Mouse (Mus musculus): ENCODE results near the gene Tenm3.

The Tenm3 gene

DNA sequence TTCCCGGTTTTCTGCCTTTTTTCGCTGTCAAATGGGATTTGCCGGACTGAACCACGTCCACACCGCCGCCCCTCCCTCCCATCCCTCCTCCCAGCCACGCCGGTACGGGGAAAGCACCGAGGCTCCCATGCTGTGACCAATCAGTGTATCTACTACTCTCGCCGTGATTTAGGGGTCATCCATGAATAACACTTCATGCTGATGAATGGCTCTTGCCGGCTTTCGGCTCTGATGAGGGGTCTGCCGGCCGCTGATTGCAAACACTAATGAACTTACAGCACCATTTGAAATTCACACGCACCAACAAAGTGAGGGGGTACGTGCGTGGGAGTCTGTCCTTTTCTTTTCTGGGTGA is at the start of gene Tenm3:
TSS of gene Tenm3 (minus strand) at position 21 of the 355 bp plus-strand sequence.
- no peak for ATAC-seq (ENCODE audit: insufficient number of reproducible peaks, low FRiP score, low TSS enrichment)

DNA sequence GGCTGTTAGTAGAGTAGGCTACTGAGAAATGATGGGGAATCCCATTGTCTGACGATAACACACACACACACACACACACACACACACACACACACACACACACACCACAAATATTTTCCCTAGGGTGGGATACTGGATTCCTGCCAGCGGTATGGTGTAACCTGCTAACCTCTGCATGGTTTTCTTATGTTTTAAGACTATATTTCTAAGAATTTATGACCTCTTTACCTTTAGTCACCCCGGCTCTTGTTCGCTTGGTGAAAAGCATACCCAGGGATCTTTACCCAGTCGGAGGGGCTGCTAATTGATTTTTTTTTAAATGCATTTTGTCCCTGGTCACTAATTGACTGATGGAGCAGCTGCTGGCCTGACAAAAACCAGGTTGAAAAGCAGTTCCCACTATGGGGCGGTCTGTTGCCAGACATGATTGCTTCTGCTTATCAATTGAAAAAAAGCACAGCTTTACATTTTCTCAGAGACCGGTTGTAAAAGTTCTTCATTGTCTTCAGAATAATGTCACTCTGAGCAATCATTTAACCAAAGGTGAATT is 46.5 kb upstream of the Tenm3 start:
- no peak for ATAC-seq (ENCODE audit: insufficient number of reproducible peaks, low FRiP score, low TSS enrichment)

DNA sequence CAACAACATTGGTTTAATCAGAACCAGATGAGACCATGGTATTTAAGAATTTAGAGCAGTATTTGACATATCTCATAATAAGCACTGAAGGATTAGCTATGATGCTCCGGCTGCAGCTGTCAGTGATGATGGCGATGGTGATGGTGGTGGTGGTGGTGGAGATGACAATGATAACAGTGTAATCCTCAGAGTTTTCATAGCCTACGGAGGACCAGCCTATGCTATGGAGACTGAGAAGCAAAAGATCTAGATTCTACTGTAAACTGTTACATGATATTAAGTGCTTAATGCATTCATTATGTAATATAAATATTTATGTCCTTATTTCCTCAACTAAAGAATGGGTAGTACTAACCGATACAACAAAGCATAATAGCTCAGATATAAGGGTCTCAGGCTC is 40.5 kb upstream of the Tenm3 start:
- no peak for ATAC-seq (ENCODE audit: insufficient number of reproducible peaks, low FRiP score, low TSS enrichment)

- ATAC-seq (ENCODE audit: insufficient number of reproducible peaks, low FRiP score, low TSS enrichment), result 0 out of 2 replicates have a peak, but pooled peaks have one; percentile 31
These were observed 36.8 kb upstream of the Tenm3 start for GRCm38 (mm10) chr8:48880585-48880984.

DNA sequence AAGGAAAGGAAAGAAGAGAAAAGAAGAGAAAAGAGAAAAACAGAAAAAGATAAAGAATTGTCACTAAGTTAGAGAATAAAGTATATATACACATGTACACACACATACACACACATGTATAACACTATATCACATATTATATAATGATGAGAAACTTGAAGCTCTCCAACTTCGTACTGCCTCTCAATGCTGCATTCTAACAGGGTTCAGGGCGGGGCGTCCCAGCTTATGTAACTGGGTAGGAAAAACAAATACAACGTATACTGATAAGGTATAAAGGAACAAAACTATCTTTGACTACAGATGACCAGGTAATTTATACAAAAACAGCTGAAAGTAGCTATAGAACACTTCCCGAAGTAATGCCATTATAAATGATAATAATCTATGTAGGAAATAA is 22.2 kb upstream of the Tenm3 start:
- ATAC-seq (ENCODE audit: insufficient number of reproducible peaks, low FRiP score, low TSS enrichment), result no peak

DNA sequence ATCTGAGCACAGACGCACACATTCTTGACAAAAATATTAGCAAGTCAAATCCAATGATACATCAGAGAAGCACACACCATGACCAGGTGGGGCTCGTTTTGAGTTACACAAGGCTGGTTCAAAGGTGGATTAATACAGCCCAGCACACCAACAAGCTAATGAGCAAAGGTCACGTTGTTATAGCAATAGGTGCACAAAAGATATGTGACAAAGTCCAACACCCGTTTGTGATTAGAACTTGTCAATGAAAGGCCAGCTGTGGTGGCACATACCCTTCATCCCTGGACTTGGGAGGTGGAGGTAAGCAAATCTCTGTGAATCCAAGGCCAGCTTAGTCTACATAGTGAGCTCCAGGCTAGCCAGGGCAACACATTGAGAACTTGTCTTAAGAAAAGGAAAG is 21.7 kb upstream of the Tenm3 start:
- no peak for ATAC-seq (ENCODE audit: insufficient number of reproducible peaks, low FRiP score, low TSS enrichment)

GRCm38 (mm10) chr8:48850223-48851010 is 6.7 kb upstream of the Tenm3 start:
- no peak for ATAC-seq (ENCODE audit: insufficient number of reproducible peaks, low FRiP score, low TSS enrichment)

GRCm38 (mm10) chr8:48849091-48849616 is 5.4 kb upstream of the Tenm3 start:
- ATAC-seq (ENCODE audit: insufficient number of reproducible peaks, low FRiP score, low TSS enrichment), result no peak

DNA sequence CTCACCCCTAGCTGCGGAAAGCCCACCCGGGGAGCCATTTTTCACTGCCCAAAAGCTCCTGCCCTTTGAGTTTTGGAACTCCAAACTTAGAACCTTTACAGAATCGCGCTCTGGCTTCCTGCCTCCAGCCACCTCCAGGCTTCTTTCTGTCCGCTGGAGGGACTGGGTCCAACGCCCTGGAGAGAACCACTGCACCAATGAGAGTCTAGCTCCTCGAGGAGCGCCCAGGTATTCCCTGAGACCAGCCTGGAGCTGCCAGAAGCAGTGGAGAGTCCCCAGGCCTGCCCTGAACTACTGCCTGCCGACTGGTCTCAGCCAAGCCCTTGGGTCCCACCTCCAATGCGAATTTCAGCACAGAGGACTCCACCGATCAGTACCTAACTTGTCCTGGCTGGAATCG is 1.2 kb upstream of the Tenm3 start:
- no peak for ATAC-seq (ENCODE audit: insufficient number of reproducible peaks, low FRiP score, low TSS enrichment)

DNA sequence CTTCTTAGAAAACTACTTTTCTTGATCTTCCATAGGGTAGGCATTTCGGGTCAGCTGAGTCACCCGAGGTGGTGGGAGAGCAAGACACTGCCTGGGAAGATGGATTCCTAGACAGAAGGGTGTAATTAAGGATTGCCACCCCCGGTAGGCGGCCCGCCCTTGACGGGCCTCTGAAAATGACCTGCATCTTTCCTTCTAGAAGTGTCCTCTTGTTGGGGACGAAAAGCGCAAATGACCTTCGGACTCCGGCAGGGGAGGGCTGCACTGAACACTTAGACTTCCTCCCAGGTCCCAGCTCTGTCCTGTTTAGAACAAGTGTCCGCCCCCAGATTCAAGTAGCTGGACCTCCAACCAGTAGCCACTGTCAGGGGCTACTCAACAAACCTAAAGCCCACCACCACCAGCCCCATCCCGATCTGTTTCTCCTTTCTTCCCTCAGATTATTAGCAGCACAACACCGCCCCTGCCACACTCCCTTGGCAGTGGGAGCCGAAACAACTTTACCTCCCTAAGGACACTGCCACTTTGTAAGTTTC is 687 bp upstream of the Tenm3 start:
- 0 out of 2 replicates have a peak, but pooled peaks have one; percentile 8 for ATAC-seq (ENCODE audit: insufficient number of reproducible peaks, low FRiP score, low TSS enrichment)

DNA sequence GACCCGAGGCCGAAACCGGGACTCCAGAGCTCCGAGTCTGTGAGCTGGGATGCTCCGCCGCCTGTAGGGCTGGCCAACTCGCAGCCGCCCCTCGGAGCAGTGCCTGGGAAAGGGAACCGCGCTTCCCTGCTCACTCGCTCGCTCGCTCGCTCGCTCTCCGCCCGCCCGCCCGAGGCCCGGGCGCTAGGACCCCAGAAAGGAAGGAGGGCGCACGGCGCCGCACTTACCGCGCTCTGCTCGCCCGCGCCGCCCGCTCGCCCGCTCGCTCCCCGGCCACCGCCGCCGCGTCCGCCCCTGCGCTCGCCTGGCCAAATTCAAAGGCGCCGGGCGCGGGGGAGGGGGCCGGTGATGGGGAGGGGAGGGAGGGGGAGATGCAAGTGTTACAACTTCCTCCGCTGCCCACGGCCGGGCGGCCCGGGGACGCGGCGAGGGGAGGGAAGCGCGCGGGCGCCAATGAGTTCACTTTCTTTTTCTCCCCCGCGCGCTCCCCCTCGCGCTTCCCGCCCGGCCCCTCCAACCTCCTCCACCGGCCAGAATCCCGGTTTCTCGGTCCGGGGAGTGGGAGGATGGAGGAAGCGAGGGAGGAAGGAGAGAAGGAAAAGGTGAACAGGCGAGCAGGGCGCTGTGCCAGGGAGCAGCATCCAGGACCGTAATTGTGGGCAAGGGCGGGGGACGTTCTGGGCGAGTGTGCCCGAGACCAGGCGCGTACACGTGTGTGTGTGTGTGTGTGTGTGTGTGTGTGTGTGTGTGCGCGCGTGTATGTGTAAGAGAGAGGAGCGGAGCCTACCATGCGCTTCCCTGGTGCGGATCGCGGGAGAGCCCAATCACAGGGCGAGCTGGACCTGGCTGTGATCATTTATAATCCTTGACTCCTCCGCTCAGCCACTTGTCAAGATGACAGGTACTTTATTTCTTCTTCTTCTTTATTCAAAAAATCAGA is 490 bp downstream of the Tenm3 start:
- ATAC-seq (ENCODE audit: insufficient number of reproducible peaks, low FRiP score, low TSS enrichment), result no peak

GRCm38 (mm10) chr8:48842516-48842990 is 1.2 kb downstream of the Tenm3 start:
- no peak for ATAC-seq (ENCODE audit: insufficient number of reproducible peaks, low FRiP score, low TSS enrichment)

GRCm38 (mm10) chr8:48842035-48842434 is 1.7 kb downstream of the Tenm3 start:
- no peak for ATAC-seq (ENCODE audit: insufficient number of reproducible peaks, low FRiP score, low TSS enrichment)

- ATAC-seq (ENCODE audit: insufficient number of reproducible peaks, low FRiP score, low TSS enrichment), result no peak
These were observed 8.0 kb downstream of the Tenm3 start for GRCm38 (mm10) chr8:48835745-48836144.

GRCm38 (mm10) chr8:48827454-48827853 is 16.3 kb downstream of the Tenm3 start:
- no peak for ATAC-seq (ENCODE audit: insufficient number of reproducible peaks, low FRiP score, low TSS enrichment)

DNA sequence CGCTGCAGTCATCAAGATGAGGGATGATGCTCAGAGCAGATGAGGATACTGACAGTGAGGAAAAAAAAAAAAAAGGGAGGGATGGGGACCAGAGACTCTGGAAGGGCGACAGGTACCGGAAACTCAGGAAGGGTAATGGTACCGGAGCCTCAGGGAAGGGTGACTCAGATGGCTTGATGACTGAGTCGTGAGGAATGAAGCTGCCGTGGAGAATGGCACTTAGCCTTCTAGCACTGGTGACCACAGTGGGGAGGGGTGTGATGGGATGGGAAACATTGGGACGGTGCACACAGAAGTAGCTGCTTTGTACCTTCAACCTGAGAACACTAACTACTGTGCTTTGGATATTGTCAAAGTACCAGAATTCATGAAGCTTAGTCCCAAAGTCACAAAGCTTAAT is 18.1 kb downstream of the Tenm3 start:
- no peak for ATAC-seq (ENCODE audit: insufficient number of reproducible peaks, low FRiP score, low TSS enrichment)

- ATAC-seq (ENCODE audit: insufficient number of reproducible peaks, low FRiP score, low TSS enrichment), result no peak
These were observed 21.5 kb downstream of the Tenm3 start for GRCm38 (mm10) chr8:48822291-48822690.

GRCm38 (mm10) chr8:48819962-48820361 is 23.8 kb downstream of the Tenm3 start:
- no peak for ATAC-seq (ENCODE audit: insufficient number of reproducible peaks, low FRiP score, low TSS enrichment)

DNA sequence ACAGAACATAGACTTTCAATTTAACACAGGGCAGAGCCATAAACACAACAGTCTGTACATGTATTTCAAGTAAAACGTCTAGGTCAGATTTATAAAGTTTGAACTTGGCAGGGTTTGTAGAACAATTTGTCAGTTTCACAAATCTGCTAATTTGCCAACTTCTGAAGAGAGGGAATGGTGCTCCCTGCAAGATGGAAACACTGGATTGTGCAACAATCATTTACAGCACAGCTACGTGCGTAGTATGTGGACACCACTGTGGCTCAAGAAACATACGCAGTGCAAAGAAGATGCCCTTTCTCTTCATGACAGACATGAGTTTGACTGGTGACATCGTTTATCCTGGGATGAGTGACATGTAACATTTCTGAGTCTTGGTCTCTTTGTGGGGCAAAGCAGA is 24.4 kb downstream of the Tenm3 start:
- no peak for ATAC-seq (ENCODE audit: insufficient number of reproducible peaks, low FRiP score, low TSS enrichment)

DNA sequence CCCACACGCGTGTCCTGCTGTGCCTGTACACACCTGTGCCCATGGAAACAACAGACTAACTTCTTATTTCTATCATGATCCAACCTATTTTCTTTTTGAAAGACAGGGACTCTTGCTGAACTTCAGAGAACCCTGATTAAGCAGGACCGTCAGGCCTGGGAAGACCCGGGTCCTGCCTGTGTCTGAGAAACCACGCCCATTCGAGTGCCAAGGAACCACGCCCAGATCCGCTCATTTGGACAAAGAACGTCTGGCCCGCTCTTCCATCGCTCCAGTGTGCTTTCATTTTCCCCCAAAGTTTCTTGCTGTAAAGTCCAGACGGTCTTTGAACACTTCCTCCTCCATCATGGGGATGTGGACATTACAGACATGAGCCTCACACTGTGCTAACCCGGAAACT is 26.8 kb downstream of the Tenm3 start:
- ATAC-seq (ENCODE audit: insufficient number of reproducible peaks, low FRiP score, low TSS enrichment), result no peak

All from cerebellum, adult (tissue).